Mouse (Mus musculus) limb, embryonic 15.5 days (tissue): ENCODE measurements around the gene Pjvk. TPM values are rescaled to one million over a fixed set of nuclear protein-coding genes. Genes with fewer than 3 reads are reported as not detected.

ENCODE experiments used
- ATAC-seq: fragments of 200-750 bp; cut with Nextera tagmentation; 2 replicates; pipeline ENCODE4 v1.8.0; 2017; ENCODE audit warnings: low read depth, moderate TSS enrichment; ENCODE audit not compliant: insufficient number of reproducible peaks, low FRiP score, low TSS enrichment
- H3K27ac ChIP-seq: fragments of 300-500 bp; sonication (generic); 2 replicates; pipeline ENCODE4 v1.5.1; 2015; ENCODE audit warnings: moderate library complexity, mild to moderate bottlenecking, inconsistent platforms
- H3K27me3 ChIP-seq: fragments of 300-500 bp; sonication (generic); 2 replicates; pipeline ENCODE4 v1.6.1; 2015; ENCODE audit warnings: inconsistent platforms
- H3K36me3 ChIP-seq: fragments of 300-500 bp; sonication (generic); 2 replicates; pipeline ENCODE4 v1.6.1; 2015; ENCODE audit warnings: inconsistent platforms
- H3K4me1 ChIP-seq: fragments of 300-500 bp; sonication (generic); 2 replicates; pipeline ENCODE4 v1.6.1; 2015; ENCODE audit warnings: inconsistent platforms
- H3K4me2 ChIP-seq: fragments of 300-500 bp; sonication (generic); 2 replicates; pipeline ENCODE4 v1.6.1; 2015; ENCODE audit warnings: mild to moderate bottlenecking, inconsistent platforms
- H3K4me3 ChIP-seq: fragments of 300-500 bp; sonication (generic); 2 replicates; pipeline ENCODE4 v1.5.1; 2015; ENCODE audit warnings: mild to moderate bottlenecking, inconsistent platforms
- H3K9ac ChIP-seq: fragments of 300-500 bp; sonication (generic); 2 replicates; pipeline ENCODE4 v1.6.1; 2015; ENCODE audit warnings: inconsistent platforms
- H3K9me3 ChIP-seq: fragments of 300-500 bp; sonication (generic); 2 replicates; pipeline ENCODE4 v1.6.1; 2016; ENCODE audit warnings: inconsistent platforms
- WGBS: fragments of 180-500 bp; shearing (Covaris S2); methylation state at CpG from one replicate; pipeline ENCODE4 v1.1.7; 2015; 5-methylcytosine and 5-hydroxymethylcytosine counted together
- polyA plus RNA-seq: library from polyadenylated mRNA; unstranded; fragments of >200 nt; fragmentation: Nextera tagmentation; extraction: Ambion mirVana; gene quantifications from 2 replicates; pipeline ENCODE4 v1.2.1, GENCODE M21; 2015

Pjvk gene
- polyA plus RNA-seq, 1 experiment from 2014 or later = 0.15 TPM

DNA sequence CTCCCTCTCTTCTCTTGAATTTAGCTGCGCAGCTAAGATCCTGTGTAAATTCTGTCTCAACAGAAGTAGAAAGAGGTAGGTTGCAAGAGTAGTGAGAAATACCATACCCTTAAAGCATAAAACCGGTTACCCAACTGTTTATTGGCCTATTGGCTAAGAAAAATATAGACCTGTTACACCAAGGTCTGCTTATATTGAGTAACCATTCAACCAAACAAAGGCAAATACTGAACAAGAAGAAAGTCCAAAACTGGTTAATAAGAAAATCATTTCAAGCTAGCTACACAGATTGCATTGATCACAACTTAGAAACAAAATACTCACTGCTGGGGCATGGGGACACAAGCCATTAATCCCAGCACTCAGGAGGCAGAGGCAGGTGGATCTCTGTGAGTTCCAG, 8.6 kb upstream of the Pjvk start:
- Histone ChIP-seq H3K27me3 (no peaks in the 10 kb centered on the region), H3K36me3 (peaks cover 65% of the 10 kb centered on the region), H3K4me1 (no peaks in the 10 kb centered on the region), H3K4me2 (no peak overlapping the region), H3K4me3 (no peak overlapping the region), H3K9ac (no peak overlapping the region), H3K9me3 (no peaks in the 10 kb centered on the region), H3K27ac (no peak overlapping the region)
- WGBS = 94% methylated on average over 2 of the region's 2 CpGs
- ATAC-seq = no peak

- Histone ChIP-seq H3K9me3 (no peaks in the 10 kb centered on the region), H3K4me1 (peaks cover 13% of the 10 kb centered on the region), H3K36me3 (peaks cover 37% of the 10 kb centered on the region), H3K4me3 (no peak overlapping the region), H3K27ac (no peak overlapping the region), H3K4me2 (no peak overlapping the region), H3K9ac (no peak overlapping the region), H3K27me3 (no peaks in the 10 kb centered on the region)
- ATAC-seq = no peak
These were observed 4.5 kb upstream of the Pjvk start for GRCm38 (mm10) chr2:76643801-76644200.

DNA sequence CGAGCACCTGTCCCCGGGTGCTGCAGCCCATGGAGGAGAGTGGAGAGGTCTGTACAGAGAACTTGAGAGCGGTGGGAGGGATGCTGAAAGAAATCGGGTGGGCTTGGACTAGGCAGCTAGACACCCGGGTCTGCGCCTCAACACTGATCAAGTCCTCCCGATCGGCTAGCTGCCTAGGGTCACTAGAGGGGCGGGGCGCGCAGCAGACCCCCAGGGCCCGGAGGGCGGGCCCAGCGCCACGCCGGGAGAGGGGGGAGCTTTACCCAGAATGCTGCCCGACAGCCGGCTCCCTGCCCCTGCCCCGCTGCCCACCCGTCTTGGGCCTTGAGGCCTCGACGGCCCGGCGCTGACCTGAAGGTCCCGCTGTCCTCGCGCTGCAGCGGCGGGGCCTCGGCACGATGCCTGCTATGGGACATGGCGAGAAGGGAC, 821 bp upstream of the Pjvk start:
- no peaks in the 10 kb centered on the region for H3K27me3 ChIP-seq
- peaks cover 15% of the 10 kb centered on the region for H3K4me1 ChIP-seq
- 1% methylated on average over 26 of the region's 32 CpGs for WGBS
- ATAC-seq = peak; percentile 5
- H3K27ac ChIP-seq = peak overlapping the region; percentile 91
- H3K4me3 ChIP-seq = peak overlapping the region; percentile 80
- H3K9me3 ChIP-seq = no peaks in the 10 kb centered on the region
- peak overlapping the region; percentile 85 for H3K4me2 ChIP-seq
- H3K9ac ChIP-seq = peak overlapping the region; percentile 82
- H3K36me3 ChIP-seq = peaks cover 8% of the 10 kb centered on the region; the same call in 1 of the 2 replicates

- peak overlapping the region; percentile 88 for H3K27ac ChIP-seq
- peak overlapping the region; percentile 37; the same call in 1 of the 2 replicates for H3K9ac ChIP-seq
- ATAC-seq = no peak
- H3K4me1 ChIP-seq = peaks cover 15% of the 10 kb centered on the region
- 0 out of 2 replicates have a peak, but pooled peaks cover 3% of the 10 kb centered on the region for H3K36me3 ChIP-seq
- H3K27me3 ChIP-seq = no peaks in the 10 kb centered on the region
- no peaks in the 10 kb centered on the region for H3K9me3 ChIP-seq
- peak overlapping the region; percentile 85 for H3K4me2 ChIP-seq
- peak overlapping the region; percentile 80 for H3K4me3 ChIP-seq
- WGBS = 31% methylated on average over 13 of the region's 13 CpGs
These were observed 428 bp downstream of the Pjvk start for GRCm38 (mm10) chr2:76648666-76649141.

DNA sequence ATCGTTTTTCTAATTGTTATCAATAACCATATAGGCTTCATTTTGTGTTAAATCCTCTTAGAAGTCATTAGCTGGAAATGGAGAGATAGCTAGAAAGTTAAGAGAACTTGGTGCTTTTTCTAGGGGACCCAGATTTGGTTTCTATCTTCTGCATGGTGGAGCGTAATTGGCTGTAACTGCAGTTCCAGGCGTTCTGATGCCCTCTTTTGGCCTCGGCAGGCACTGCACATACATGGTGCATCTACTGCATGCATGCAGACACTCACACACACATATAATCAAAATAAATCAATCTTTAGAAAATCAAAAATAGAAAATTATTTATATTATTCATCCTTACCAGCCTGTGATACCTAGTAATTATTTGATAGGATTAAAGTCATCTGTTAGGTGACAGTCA, 4.8 kb downstream of the Pjvk start:
- no peaks in the 10 kb centered on the region for H3K27me3 ChIP-seq
- ATAC-seq = no peak
- H3K4me1 ChIP-seq = peaks cover 7% of the 10 kb centered on the region
- 95% methylated on average over 4 of the region's 4 CpGs for WGBS
- H3K36me3 ChIP-seq = no peaks in the 10 kb centered on the region
- H3K27ac ChIP-seq = no peak overlapping the region
- H3K9me3 ChIP-seq = no peaks in the 10 kb centered on the region
- no peak overlapping the region for H3K4me3 ChIP-seq
- no peak overlapping the region for H3K4me2 ChIP-seq
- H3K9ac ChIP-seq = no peak overlapping the region

GRCm38 (mm10) chr2:76654646-76655045, 6.4 kb downstream of the Pjvk start:
- Histone ChIP-seq H3K9ac (no peak overlapping the region), H3K9me3 (no peaks in the 10 kb centered on the region), H3K27me3 (no peaks in the 10 kb centered on the region), H3K27ac (no peak overlapping the region), H3K36me3 (no peaks in the 10 kb centered on the region), H3K4me2 (no peak overlapping the region), H3K4me1 (0 out of 2 replicates have a peak, but pooled peaks cover 2% of the 10 kb centered on the region), H3K4me3 (no peak overlapping the region)
- 75% methylated on average over 5 of the region's 5 CpGs for WGBS
- no peak for ATAC-seq

GRCm38 (mm10) chr2:76655444-76655843, 7.2 kb downstream of the Pjvk start:
- Histone ChIP-seq H3K9ac (no peak overlapping the region), H3K27ac (no peak overlapping the region)
- WGBS = 81% methylated on average over 3 of the region's 3 CpGs

DNA sequence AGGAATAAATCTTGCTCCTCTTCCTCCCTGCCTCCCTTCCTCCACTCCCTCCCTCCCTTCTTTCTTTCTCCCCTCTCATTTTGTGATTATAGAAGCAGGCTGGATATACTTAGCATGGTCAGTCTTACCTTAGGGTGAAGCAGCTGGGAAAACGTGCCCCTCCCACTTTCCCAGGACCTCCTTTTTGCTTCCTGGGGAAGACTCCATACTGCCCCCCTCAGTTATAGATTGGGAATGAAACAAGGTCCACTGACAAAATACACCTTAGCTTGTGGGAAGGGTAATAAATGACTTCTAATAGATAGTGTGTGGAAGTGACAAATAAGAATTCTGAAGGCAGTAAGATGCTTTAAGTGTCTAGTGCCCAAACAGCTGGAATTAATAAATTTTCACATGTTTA, 7.7 kb downstream of the Pjvk start:
- Histone ChIP-seq H3K9ac (no peak overlapping the region), H3K4me1 (0 out of 2 replicates have a peak, but pooled peaks cover 2% of the 10 kb centered on the region), H3K27me3 (no peaks in the 10 kb centered on the region), H3K36me3 (no peaks in the 10 kb centered on the region), H3K4me2 (no peak overlapping the region), H3K4me3 (no peak overlapping the region), H3K27ac (no peak overlapping the region), H3K9me3 (no peaks in the 10 kb centered on the region)
- no peak for ATAC-seq
- 9% methylated on average over 1 of the region's 1 CpGs for WGBS

More at GRCm38 (mm10) chr2:76655444-76655843, 7.2 kb downstream of the Pjvk start:
- H3K27me3 ChIP-seq = no peaks in the 10 kb centered on the region
- no peaks in the 10 kb centered on the region for H3K36me3 ChIP-seq
- no peak overlapping the region for H3K4me3 ChIP-seq
- H3K9me3 ChIP-seq = no peaks in the 10 kb centered on the region
- no peak for ATAC-seq
- no peak overlapping the region for H3K4me2 ChIP-seq
- H3K4me1 ChIP-seq = 0 out of 2 replicates have a peak, but pooled peaks cover 2% of the 10 kb centered on the region

DNA sequence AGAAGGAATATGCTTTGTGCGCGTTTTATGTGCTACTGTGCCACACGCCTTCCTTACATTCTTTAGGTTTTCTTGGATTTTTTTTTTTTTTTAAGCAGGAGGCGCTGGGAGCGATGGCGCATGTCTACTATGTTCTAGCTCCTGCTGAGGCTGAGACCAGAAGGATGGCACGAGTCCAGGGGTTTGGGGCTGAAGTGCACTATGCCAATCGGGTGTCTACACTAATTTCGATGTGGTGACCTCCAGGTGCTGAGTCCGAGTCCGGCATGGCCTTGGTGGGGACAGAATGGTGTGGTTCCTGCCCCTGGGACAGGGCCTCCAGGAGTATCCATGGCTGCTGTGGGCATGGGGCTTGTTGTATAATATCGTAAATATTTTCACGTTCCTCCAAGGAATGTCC, 10.3 kb downstream of the Pjvk start:
- ATAC-seq = no peak
- Histone ChIP-seq H3K9me3 (no peaks in the 10 kb centered on the region), H3K9ac (no peak overlapping the region), H3K4me1 (0 out of 2 replicates have a peak, but pooled peaks cover 2% of the 10 kb centered on the region), H3K27me3 (no peaks in the 10 kb centered on the region), H3K4me2 (no peak overlapping the region), H3K36me3 (peaks cover 11% of the 10 kb centered on the region), H3K27ac (no peak overlapping the region), H3K4me3 (no peak overlapping the region)
- WGBS = 72% methylated on average over 13 of the region's 13 CpGs

DNA sequence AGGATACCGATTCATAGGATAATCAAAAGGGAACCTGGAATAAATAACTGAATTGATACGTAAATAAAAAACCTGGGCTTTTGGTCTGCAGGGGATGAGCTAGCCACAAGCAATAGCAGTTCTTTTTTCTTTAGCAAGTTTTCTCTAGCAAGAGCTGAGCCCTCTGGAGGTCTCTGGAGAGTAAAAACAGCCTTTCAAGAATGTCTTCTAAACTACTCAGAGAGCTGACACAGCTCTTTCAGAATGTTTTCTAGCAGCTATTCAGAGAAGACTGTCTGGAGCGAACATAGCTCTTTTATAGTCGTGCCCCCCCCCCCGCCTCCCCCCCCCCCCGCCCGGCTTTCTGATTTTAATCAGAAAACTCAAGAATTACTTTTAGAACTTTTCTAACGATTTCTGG, 11.1 kb downstream of the Pjvk start:
- Histone ChIP-seq H3K4me2 (no peak overlapping the region), H3K4me1 (0 out of 2 replicates have a peak, but pooled peaks cover 2% of the 10 kb centered on the region), H3K9me3 (no peaks in the 10 kb centered on the region), H3K27ac (no peak overlapping the region), H3K27me3 (no peaks in the 10 kb centered on the region), H3K9ac (no peak overlapping the region), H3K36me3 (peaks cover 20% of the 10 kb centered on the region), H3K4me3 (no peak overlapping the region)
- ATAC-seq = no peak
- WGBS = 49% methylated on average over 5 of the region's 8 CpGs

DNA sequence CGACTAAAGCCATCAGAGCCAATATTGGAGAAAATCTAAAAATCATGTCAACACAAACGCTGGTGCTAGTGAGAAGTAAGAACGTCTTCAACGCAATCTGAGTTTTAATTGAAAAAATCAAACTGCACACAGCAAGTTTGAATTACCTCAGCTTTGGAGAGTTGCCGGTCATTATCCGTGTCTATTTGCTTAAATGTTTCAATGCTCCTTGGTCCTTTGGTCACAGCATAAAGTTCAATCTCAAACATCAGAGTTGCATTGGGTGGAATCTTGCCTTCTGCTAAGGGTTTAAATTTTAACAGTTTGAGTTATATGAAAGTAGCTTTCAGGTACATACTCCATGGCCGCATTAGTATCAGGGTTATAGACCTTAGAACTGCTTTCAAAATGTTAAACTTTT, 17.3 kb downstream of the Pjvk start:
- H3K36me3 ChIP-seq = peaks cover 35% of the 10 kb centered on the region
- no peak for ATAC-seq
- H3K27me3 ChIP-seq = no peaks in the 10 kb centered on the region
- H3K4me3 ChIP-seq = no peak overlapping the region
- no peak overlapping the region for H3K9ac ChIP-seq
- H3K27ac ChIP-seq = no peak overlapping the region
- H3K4me2 ChIP-seq = no peak overlapping the region
- 0 out of 2 replicates have a peak, but pooled peaks cover 3% of the 10 kb centered on the region for H3K4me1 ChIP-seq
- H3K9me3 ChIP-seq = no peaks in the 10 kb centered on the region
- WGBS = 96% methylated on average over 7 of the region's 7 CpGs

- no peak overlapping the region for H3K27ac ChIP-seq
- no peak overlapping the region for H3K4me3 ChIP-seq
- ATAC-seq = no peak
- WGBS = 58% methylated on average over 5 of the region's 5 CpGs
- H3K4me2 ChIP-seq = no peak overlapping the region
- H3K9me3 ChIP-seq = no peaks in the 10 kb centered on the region
- no peaks in the 10 kb centered on the region for H3K27me3 ChIP-seq
- H3K36me3 ChIP-seq = peaks cover 29% of the 10 kb centered on the region
- peaks cover 7% of the 10 kb centered on the region; the same call in 1 of the 2 replicates for H3K4me1 ChIP-seq
- H3K9ac ChIP-seq = no peak overlapping the region
These were observed 18.9 kb downstream of the Pjvk start for GRCm38 (mm10) chr2:76667200-76667599.
